Mouse (Mus musculus) stomach, embryonic 16.5 days (tissue): ENCODE measurements at regions not wholly inside any gene's neighbourhood (a gene's known extent, or its start where the extent isn't known, plus 50 kb on each side); places are given as distances from the start of the nearest gene placed in this dataset.

Experiments
- ATAC-seq: fragments of 200-750 bp; cut with Nextera tagmentation; 2 replicates; pipeline ENCODE4 v1.8.0; 2017; ENCODE audit warnings: moderate number of reproducible peaks, moderate TSS enrichment; ENCODE audit not compliant: insufficient read depth, low FRiP score
- H3K27ac ChIP-seq: fragments of 300-500 bp; sonication (generic); 2 replicates; pipeline ENCODE4 v1.5.1; 2014; ENCODE audit warnings: low read length
- H3K27me3 ChIP-seq: fragments of 300-500 bp; sonication (generic); 2 replicates; pipeline ENCODE4 v1.6.1; 2014; ENCODE audit warnings: low read length, control low read depth, mixed read lengths; ENCODE audit not compliant: control insufficient read depth, insufficient read depth
- H3K36me3 ChIP-seq: fragments of 300-500 bp; sonication (generic); 2 replicates; pipeline ENCODE4 v1.6.1; 2014; ENCODE audit warnings: low read length; ENCODE audit not compliant: control insufficient read depth, insufficient read depth
- H3K4me1 ChIP-seq: fragments of 300-500 bp; sonication (generic); 2 replicates; pipeline ENCODE4 v1.6.1; 2014; ENCODE audit warnings: low read length, control low read depth, mixed read lengths; ENCODE audit not compliant: control insufficient read depth, insufficient read depth
- H3K4me2 ChIP-seq: fragments of 300-500 bp; sonication (generic); 2 replicates; pipeline ENCODE4 v1.6.1; 2014; ENCODE audit warnings: low read depth, low read length, mixed read lengths
- H3K4me3 ChIP-seq: fragments of 300-500 bp; sonication (generic); replicated peaks from 2 replicates; pipeline ENCODE4 v1.5.1; 2014; ENCODE audit warnings: mild to moderate bottlenecking, low read length
- H3K9ac ChIP-seq: fragments of 300-500 bp; sonication (generic); 2 replicates; pipeline ENCODE4 v1.6.1; 2014; ENCODE audit warnings: low read length
- H3K9me3 ChIP-seq: fragments of 300-500 bp; sonication (generic); replicated peaks from 2 replicates; pipeline ENCODE4 v1.6.1; 2016; ENCODE audit warnings: low read length, control low read depth; ENCODE audit not compliant: control insufficient read depth
- WGBS: fragments of 180-500 bp; shearing (Covaris S2); extraction: QIAGEN DNeasy Blood & Tissue Kit; methylation state at CpG from one replicate; pipeline ENCODE4 v1.1.7; 2014; 5-methylcytosine and 5-hydroxymethylcytosine counted together

DNA sequence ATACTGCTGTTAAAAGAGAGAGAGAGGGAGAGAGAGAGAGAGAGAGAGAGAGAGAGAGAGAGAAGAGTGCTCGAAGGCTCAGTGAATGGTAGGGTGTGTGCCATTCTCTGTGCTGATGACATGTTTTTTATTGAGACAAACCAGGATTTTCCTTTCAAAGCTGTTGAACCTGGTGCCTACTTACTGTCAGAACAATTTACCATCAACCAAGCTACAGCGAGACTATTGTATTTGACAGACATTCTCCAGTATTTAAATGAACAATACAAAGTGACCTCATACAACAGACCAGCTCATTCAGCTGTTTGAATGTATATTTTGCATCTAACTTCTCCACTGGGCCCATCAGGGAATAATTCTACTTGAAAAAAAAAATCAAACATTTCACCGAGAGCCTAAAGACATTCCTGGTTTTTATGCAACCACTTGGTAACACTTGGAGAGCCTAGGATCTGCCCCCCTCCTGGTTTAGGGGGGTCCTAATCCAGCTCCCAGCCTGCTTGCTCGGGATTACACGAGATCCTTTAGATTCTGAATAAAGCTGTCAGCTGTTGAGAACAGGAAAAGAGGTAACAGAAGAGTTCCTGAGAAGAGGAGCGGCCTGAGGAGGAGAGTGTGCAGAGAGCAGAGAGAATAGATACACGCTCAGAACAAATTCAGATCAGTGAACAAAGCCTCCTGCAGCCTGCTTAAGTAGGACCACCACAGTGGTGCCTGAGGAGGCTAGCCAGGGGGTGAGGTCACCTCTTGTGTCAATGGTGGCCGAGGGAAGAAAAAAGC, 117.3 kb downstream of the Anapc10 start:
- H3K27me3 ChIP-seq: no peaks in the 10 kb centered on the region
- H3K9ac ChIP-seq: no peak overlapping the region
- H3K9me3 ChIP-seq: no peaks in the 10 kb centered on the region
- H3K4me1 ChIP-seq: no peaks in the 10 kb centered on the region
- H3K4me2 ChIP-seq: no peak overlapping the region
- H3K4me3 ChIP-seq: no peak overlapping the region
- 54% methylated on average over 8 of the region's 8 CpGs for WGBS
- no peak for ATAC-seq
- no peak overlapping the region for H3K27ac ChIP-seq
- H3K36me3 ChIP-seq: no peaks in the 10 kb centered on the region

- ATAC-seq: no peak
- Histone ChIP-seq H3K4me1 (no peaks in the 10 kb centered on the region), H3K27ac (no peak overlapping the region), H3K9ac (no peak overlapping the region), H3K4me2 (peak overlapping the region; percentile 50; the same call in 1 of the 2 replicates), H3K4me3 (no peak overlapping the region), H3K9me3 (no peaks in the 10 kb centered on the region), H3K36me3 (no peaks in the 10 kb centered on the region), H3K27me3 (no peaks in the 10 kb centered on the region)
- WGBS: 52% methylated on average over 11 of the region's 11 CpGs
These were observed 117.9 kb downstream of the Anapc10 start for GRCm38 (mm10) chr8:79829543-79829890.

DNA sequence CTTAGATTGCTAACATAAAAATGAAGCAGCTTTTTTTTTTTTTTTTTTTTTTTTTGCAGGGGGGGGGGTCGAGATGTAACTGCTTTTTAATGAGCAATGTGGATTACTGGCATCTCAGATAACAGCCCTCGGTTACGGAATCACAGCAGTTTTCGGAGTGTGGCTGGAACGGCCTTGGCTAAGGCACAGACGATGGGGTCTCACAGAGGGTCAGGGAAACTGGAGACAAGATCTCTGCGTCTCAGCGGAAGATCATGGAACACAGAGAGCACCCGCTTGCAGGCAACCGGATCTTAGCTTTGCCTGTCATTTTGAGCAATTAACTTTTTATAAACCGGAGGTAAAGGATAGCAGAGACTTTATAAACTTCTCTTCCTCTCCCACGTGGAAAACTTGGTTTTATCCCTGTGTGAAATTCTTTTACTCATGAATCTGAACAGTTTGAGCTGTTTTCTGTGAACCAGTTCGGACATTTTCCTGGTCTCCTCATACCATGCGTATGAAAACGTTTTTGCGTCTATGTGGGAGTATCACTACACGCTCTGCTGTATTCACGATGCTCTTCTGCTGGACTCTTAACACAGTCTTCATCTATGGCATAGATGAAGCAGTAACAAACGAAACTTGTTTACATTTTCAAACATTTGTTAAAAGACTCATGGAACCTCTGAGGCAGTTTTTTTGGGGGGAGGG, 118.5 kb downstream of the Anapc10 start:
- no peak for ATAC-seq
- H3K27ac ChIP-seq: no peak overlapping the region
- H3K9ac ChIP-seq: no peak overlapping the region
- WGBS: 32% methylated on average over 19 of the region's 19 CpGs
- H3K4me3 ChIP-seq: peak overlapping the region; percentile 31
- no peaks in the 10 kb centered on the region for H3K4me1 ChIP-seq
- no peaks in the 10 kb centered on the region for H3K36me3 ChIP-seq
- no peaks in the 10 kb centered on the region for H3K9me3 ChIP-seq
- no peaks in the 10 kb centered on the region for H3K27me3 ChIP-seq
- H3K4me2 ChIP-seq: peak overlapping the region; percentile 50

DNA sequence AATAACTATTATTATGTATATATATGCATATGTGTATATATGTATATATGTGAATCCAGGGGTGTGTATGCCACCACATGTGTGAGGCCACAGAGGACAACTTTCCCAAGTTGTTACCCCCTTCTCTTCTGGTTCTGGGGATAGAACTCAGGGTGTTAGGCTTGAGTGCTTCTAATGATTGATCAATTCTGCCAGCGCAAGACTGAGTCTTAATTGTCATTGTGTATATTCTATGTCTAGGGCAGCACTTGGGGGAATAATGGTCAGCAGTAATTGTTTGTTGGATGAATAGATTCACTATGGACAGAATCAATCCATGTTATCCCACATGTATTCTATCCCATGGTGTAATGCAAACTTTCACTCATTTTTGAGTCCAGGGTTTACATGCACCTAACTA, 127.3 kb downstream of the Anapc10 start:
- no peak for ATAC-seq
- no peak overlapping the region for H3K4me3 ChIP-seq
- no peak overlapping the region for H3K9ac ChIP-seq
- H3K36me3 ChIP-seq: no peaks in the 10 kb centered on the region
- H3K27ac ChIP-seq: no peak overlapping the region
- 87% methylated on average over 1 of the region's 1 CpGs for WGBS
- H3K4me1 ChIP-seq: no peaks in the 10 kb centered on the region
- no peaks in the 10 kb centered on the region for H3K27me3 ChIP-seq
- H3K9me3 ChIP-seq: no peaks in the 10 kb centered on the region
- no peak overlapping the region for H3K4me2 ChIP-seq

GRCm38 (mm10) chr8:79849982-79850514, 138.4 kb downstream of the Anapc10 start:
- Histone ChIP-seq H3K36me3 (no peaks in the 10 kb centered on the region), H3K4me2 (no peak overlapping the region), H3K27me3 (no peaks in the 10 kb centered on the region), H3K4me3 (no peak overlapping the region), H3K4me1 (no peaks in the 10 kb centered on the region), H3K9ac (no peak overlapping the region), H3K27ac (no peak overlapping the region), H3K9me3 (no peaks in the 10 kb centered on the region)
- ATAC-seq: no peak
- 63% methylated on average over 7 of the region's 7 CpGs for WGBS

DNA sequence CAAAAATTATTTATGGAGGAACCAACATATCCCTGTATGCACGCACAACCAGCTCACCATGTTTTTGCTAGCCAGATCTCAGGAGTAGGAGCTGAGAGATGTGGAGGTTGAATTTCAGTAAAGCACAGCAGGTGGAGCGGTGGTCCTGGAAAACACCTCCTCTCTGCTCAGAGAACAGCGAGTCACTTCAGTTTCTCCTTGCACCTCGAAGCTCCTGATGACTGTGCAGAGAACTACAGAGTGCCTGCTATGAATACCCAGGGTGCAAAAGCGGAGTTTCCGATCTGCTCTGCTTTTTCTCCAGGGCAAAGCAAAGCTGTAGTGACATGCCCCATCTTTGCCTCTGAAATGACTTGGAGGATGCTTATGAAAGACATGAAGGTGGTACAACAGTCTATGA, 138.9 kb downstream of the Anapc10 start:
- Histone ChIP-seq H3K9ac (no peak overlapping the region), H3K9me3 (no peaks in the 10 kb centered on the region), H3K36me3 (no peaks in the 10 kb centered on the region), H3K27ac (no peak overlapping the region), H3K4me2 (no peak overlapping the region), H3K27me3 (no peaks in the 10 kb centered on the region), H3K4me3 (no peak overlapping the region), H3K4me1 (no peaks in the 10 kb centered on the region)
- 54% methylated on average over 6 of the region's 6 CpGs for WGBS
- ATAC-seq: no peak

DNA sequence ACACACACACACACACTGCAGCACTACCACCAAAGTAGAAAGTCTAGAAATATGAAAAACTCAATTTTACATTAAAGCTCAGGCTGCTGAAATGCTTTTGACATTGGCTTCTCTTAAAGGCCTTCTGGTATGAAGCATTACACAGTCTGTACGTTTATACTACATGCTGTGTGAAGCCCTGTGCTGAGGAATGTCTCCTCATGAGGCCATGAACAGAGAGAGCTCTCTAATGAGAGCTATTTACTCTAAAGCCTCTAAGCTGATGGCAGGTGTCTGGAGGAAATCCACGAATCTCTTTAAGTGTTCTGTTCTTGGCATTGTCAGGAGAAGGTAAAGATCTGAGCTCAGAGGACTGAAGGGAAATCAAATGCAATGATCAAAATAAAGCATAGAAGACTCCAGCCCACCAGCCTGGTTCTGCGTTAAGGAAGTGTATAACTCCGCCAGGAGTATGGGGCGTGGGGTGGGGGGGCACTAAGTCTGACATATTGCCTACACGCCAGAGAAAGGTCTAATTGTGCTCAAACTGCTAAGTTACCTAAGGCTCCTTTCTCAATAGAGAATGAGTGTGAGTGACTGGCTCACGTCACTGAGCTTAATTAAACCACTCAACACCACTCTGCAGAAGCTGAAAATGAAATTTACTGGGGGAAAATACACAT, 160.9 kb downstream of the Anapc10 start:
- Histone ChIP-seq H3K27ac (no peak overlapping the region), H3K9me3 (no peaks in the 10 kb centered on the region), H3K27me3 (no peaks in the 10 kb centered on the region), H3K4me1 (no peaks in the 10 kb centered on the region), H3K36me3 (no peaks in the 10 kb centered on the region), H3K9ac (no peak overlapping the region), H3K4me2 (no peak overlapping the region), H3K4me3 (no peak overlapping the region)
- 65% methylated on average over 7 of the region's 7 CpGs for WGBS
- ATAC-seq: no peak

- H3K4me1 ChIP-seq: no peaks in the 10 kb centered on the region
- H3K9ac ChIP-seq: no peak overlapping the region
- no peak for ATAC-seq
- no peaks in the 10 kb centered on the region for H3K9me3 ChIP-seq
- H3K36me3 ChIP-seq: no peaks in the 10 kb centered on the region
- H3K27me3 ChIP-seq: no peaks in the 10 kb centered on the region
- no peak overlapping the region for H3K4me3 ChIP-seq
- 53% methylated on average over 6 of the region's 6 CpGs for WGBS
- H3K4me2 ChIP-seq: no peak overlapping the region
- H3K27ac ChIP-seq: no peak overlapping the region
These were observed 149.8 kb downstream of the Hhip start for GRCm38 (mm10) chr8:79907971-79908370.
